ENCODE assay signal across 8 mouse cellular contexts in genomic region chr2:118676839-118677741, GRCm38 (mm10). TPM values are rescaled to one million over a fixed set of nuclear protein-coding genes. Genes with fewer than 3 reads are reported as not detected.
DNase-seq lines count a peak whose midpoint lies in the region; ATAC-seq and TF ChIP-seq lines count a peak whose summit lies in the region.

No protein-coding gene starts in this region.

- no peaks in the 10 kb centered on the region for H3K36me3 ChIP-seq in embryonic facial prominence, embryonic 15.5 days
- no peaks in the 10 kb centered on the region; the same call in 1 of the 2 replicates for H3K36me3 ChIP-seq in hindbrain, embryonic 15.5 days
- H3K36me3 ChIP-seq in liver, embryonic 16.5 days (ENCODE audit: control insufficient read depth, insufficient read depth): no peaks in the 10 kb centered on the region

- peaks cover 21% of the 10 kb centered on the region for H3K4me1 ChIP-seq in embryonic facial prominence, embryonic 15.5 days
- H3K4me1 ChIP-seq in hindbrain, embryonic 15.5 days (replicated peaks): peaks cover 14% of the 10 kb centered on the region
- peaks cover 13% of the 10 kb centered on the region for H3K4me1 ChIP-seq in liver, embryonic 16.5 days (ENCODE audit: control insufficient read depth, low read depth, low read length)
- peaks cover 25% of the 10 kb centered on the region for H3K4me1 ChIP-seq in olfactory bulb, adult 2 months (ENCODE audit: control insufficient read depth, insufficient read depth, low read length)

- TF ChIP-seq POLR2A in olfactory bulb, adult 2 months (IDR thresholded peaks at IDR 0.05; ENCODE audit: insufficient read depth, low read depth, low read length): 0 out of 2 replicates have a peak, but pooled peaks have one; percentile 21

- intact Hi-C loops in gastrocnemius, adult 2 months (cut with DNase I): no loop called here

- no peak overlapping the region for H3K27ac ChIP-seq in gastrocnemius, adult 2 months
- H3K27ac ChIP-seq in embryonic facial prominence, embryonic 15.5 days (replicated peaks): peak overlapping the region; percentile 60; the same call in 1 of the 2 replicates
- no peak overlapping the region for H3K27ac ChIP-seq in hindbrain, embryonic 15.5 days (replicated peaks)
- no peak overlapping the region for H3K27ac ChIP-seq in liver, embryonic 16.5 days (ENCODE audit: low read length)
- no peak overlapping the region for H3K27ac ChIP-seq in olfactory bulb, adult 2 months (ENCODE audit: insufficient read depth, low read depth, low read length)

- 1% methylated on average over 83 of the region's 89 CpGs for WGBS in embryonic facial prominence, embryonic 15.5 days
- WGBS in hindbrain, embryonic 15.5 days: 1% methylated on average over 83 of the region's 89 CpGs
- 2% methylated on average over 88 of the region's 89 CpGs for WGBS in liver, embryonic 16.5 days (ENCODE audit: insufficient replicate concordance)
- WGBS in olfactory bulb, adult 2 months: 4% methylated on average over 89 of the region's 89 CpGs

- peak overlapping the region; percentile 93 for H3K4me2 ChIP-seq in embryonic facial prominence, embryonic 15.5 days (replicated peaks)
- H3K4me2 ChIP-seq in hindbrain, embryonic 15.5 days: peak overlapping the region; percentile 96
- peak overlapping the region; percentile 75 for H3K4me2 ChIP-seq in liver, embryonic 16.5 days (ENCODE audit: low read depth, low read length)

- H3K9ac ChIP-seq in embryonic facial prominence, embryonic 15.5 days: peak overlapping the region; percentile 27
- H3K9ac ChIP-seq in hindbrain, embryonic 15.5 days: peak overlapping the region; percentile 42
- H3K9ac ChIP-seq in liver, embryonic 16.5 days (ENCODE audit: low read depth, low read length): peak overlapping the region; percentile 38

- TF ChIP-seq CTCF in gastrocnemius, adult 2 months (IDR thresholded peaks at IDR 0.05): no peak
- no peak for TF ChIP-seq CTCF in olfactory bulb, adult 2 months (IDR thresholded peaks at IDR 0.05; ENCODE audit: insufficient read depth, low read depth, low read length)

- DNase-seq in gastrocnemius, adult 2 months: peak; percentile 38
- DNase-seq in gastrocnemius, postnatal 4 days (ENCODE audit: low spot score in 2 of 2): no peak
- DNase-seq in ES-CJ7 (ENCODE audit: low read depth, low spot score) (peak; percentile 64), MN1 (ENCODE audit: low spot score) (no peak)

- peaks cover 66% of the 10 kb centered on the region for H3K27me3 ChIP-seq in embryonic facial prominence, embryonic 15.5 days
- H3K27me3 ChIP-seq in hindbrain, embryonic 15.5 days: peaks cover 51% of the 10 kb centered on the region
- peaks cover 50% of the 10 kb centered on the region for H3K27me3 ChIP-seq in liver, embryonic 16.5 days (ENCODE audit: control insufficient read depth, insufficient read depth, low read depth, low read length)

- no peaks in the 10 kb centered on the region for H3K9me3 ChIP-seq in embryonic facial prominence, embryonic 15.5 days (replicated peaks)
- H3K9me3 ChIP-seq in hindbrain, embryonic 15.5 days: no peaks in the 10 kb centered on the region
- H3K9me3 ChIP-seq in liver, embryonic 16.5 days (replicated peaks; ENCODE audit: control insufficient read depth, low read length): no peaks in the 10 kb centered on the region

- H3K4me3 ChIP-seq in gastrocnemius, adult 2 months: peak overlapping the region; percentile 75
- H3K4me3 ChIP-seq in embryonic facial prominence, embryonic 15.5 days (replicated peaks): peak overlapping the region; percentile 53
- H3K4me3 ChIP-seq in hindbrain, embryonic 15.5 days: peak overlapping the region; percentile 46
- H3K4me3 ChIP-seq in liver, embryonic 16.5 days (ENCODE audit: low read depth, low read length): peak overlapping the region; percentile 56
- peak overlapping the region; percentile 54 for H3K4me3 ChIP-seq in olfactory bulb, adult 2 months (ENCODE audit: insufficient read depth, low read depth, low read length)

- peak; percentile 16; the same call in 1 of the 2 replicates for ATAC-seq in embryonic facial prominence, embryonic 15.5 days (ENCODE audit: insufficient number of reproducible peaks, low FRiP score, low TSS enrichment, low read depth)
- ATAC-seq in hindbrain, embryonic 15.5 days (ENCODE audit: low FRiP score, low read depth): peak; percentile 31; the same call in 1 of the 2 replicates
- ATAC-seq in liver, embryonic 16.5 days (ENCODE audit: low read depth): peak; percentile 33; the same call in 1 of the 2 replicates

RNA-seq across cellular contexts. Expression of gene Pak6, which starts 14.0 kb away (rescaled TPM):
- not detected for total RNA-seq in gastrocnemius, adult 2 months (2021)
- under 1 TPM; 0.29 to 0.52 TPM for total RNA-seq in gastrocnemius, postnatal 4 days (2021)
- 8.5 TPM in 2 replicates for polyA plus RNA-seq in embryonic facial prominence, embryonic 15.5 days (2015; fragmentation: Nextera tagmentation; extraction: Ambion mirVana)
- 46.9 and 48.6 TPM in 2 replicates for polyA plus RNA-seq in hindbrain, embryonic 15.5 days (2015; fragmentation: Nextera tagmentation; extraction: Ambion mirVana)
- 0.14 and 0.30 TPM in 2 replicates for polyA plus RNA-seq in liver, embryonic 16.5 days (2015; fragmentation: Nextera tagmentation; extraction: Ambion mirVana)
- polyA plus RNA-seq in olfactory bulb, adult 2 months (2012; ENCODE audit: insufficient read depth, insufficient read length, low replicate concordance, missing spikeins): not detected in 2 replicates

RNA-seq across cellular contexts. Expression of gene Ankrd63, which starts 26.7 kb away (rescaled TPM):
- total RNA-seq in gastrocnemius, adult 2 months (2021): under 1 TPM in 1 of 2 experiments, not detected in 1; 0.06 TPM
- under 1 TPM in 1 of 2 experiments, not detected in 1; 0.08 TPM for total RNA-seq in gastrocnemius, postnatal 4 days (2021)
- 0.11 and 0.19 TPM in 2 replicates for polyA plus RNA-seq in embryonic facial prominence, embryonic 15.5 days (2015; fragmentation: Nextera tagmentation; extraction: Ambion mirVana)
- 0.05 TPM in 1 of 2 replicates, not detected in the other for polyA plus RNA-seq in hindbrain, embryonic 15.5 days (2015; fragmentation: Nextera tagmentation; extraction: Ambion mirVana)
- polyA plus RNA-seq in liver, embryonic 16.5 days (2015; fragmentation: Nextera tagmentation; extraction: Ambion mirVana): 0.02 and 0.06 TPM in 2 replicates
- polyA plus RNA-seq in olfactory bulb, adult 2 months (2012; ENCODE audit: insufficient read depth, insufficient read length, low replicate concordance, missing spikeins): not detected in 2 replicates

RNA-seq across cellular contexts. Expression of gene Plcb2, which starts 51.1 kb away (rescaled TPM):
- under 1 TPM; 0.11 to 0.43 TPM for total RNA-seq in gastrocnemius, adult 2 months (2021)
- total RNA-seq in gastrocnemius, postnatal 4 days (2021): 1 to 10 TPM; 1.1 to 1.3 TPM
- polyA plus RNA-seq in embryonic facial prominence, embryonic 15.5 days (2015; fragmentation: Nextera tagmentation; extraction: Ambion mirVana): 0.75 and 1.1 TPM in 2 replicates
- polyA plus RNA-seq in hindbrain, embryonic 15.5 days (2015; fragmentation: Nextera tagmentation; extraction: Ambion mirVana): 0.80 and 0.96 TPM in 2 replicates
- polyA plus RNA-seq in liver, embryonic 16.5 days (2015; fragmentation: Nextera tagmentation; extraction: Ambion mirVana): 2.3 and 3.0 TPM in 2 replicates
- not detected in 2 replicates for polyA plus RNA-seq in olfactory bulb, adult 2 months (2012; ENCODE audit: insufficient read depth, insufficient read length, low replicate concordance, missing spikeins)

Comparison
In these comparisons a context has a peak if more than half of its experiments do, and no peak if none do; other contexts are left out.
1. DNase-seq: peak in gastrocnemius, adult 2 months (single experiment) and ES-CJ7 (single experiment); none in gastrocnemius, postnatal 4 days (0 of 2) and MN1 (single experiment).
2. Peak in every context shown above with its lines, with median percentiles within 50 percentile points of each other: H3K4me3 ChIP-seq, ATAC-seq, H3K4me2 ChIP-seq and H3K9ac ChIP-seq.